Mouse (Mus musculus) spleen, adult 2 months (tissue): ENCODE measurements around the gene Zmiz1. TPM values are rescaled to one million over a fixed set of nuclear protein-coding genes. Genes with fewer than 3 reads are reported as not detected.
A peak's percentile ranks its signal among the peaks of the same experiment; 100 is the strongest.

Experiments
- DNase-seq, 2 experiments: peaks; one replicate each; pipeline versions ENCODE4 v3.0.0 to v3.0.0-alpha.2; 2012 to 2021; ENCODE audit warnings: low spot score in 2 of 2, low read depth in 1 of 2
- H3K27ac ChIP-seq: fragments of 200-500 bp; 2 replicates; pipeline ENCODE4 v1.5.1; 2012; ENCODE audit warnings: low read length, inconsistent platforms; ENCODE audit not compliant: insufficient read depth
- H3K27me3 ChIP-seq: fragments of 200-500 bp; 2 replicates; pipeline ENCODE4 v1.6.1; 2012; ENCODE audit warnings: mild to moderate bottlenecking, moderate library complexity, low read length, inconsistent platforms; ENCODE audit not compliant: control insufficient read depth, insufficient read depth
- H3K36me3 ChIP-seq: fragments of 200-500 bp; 2 replicates; pipeline ENCODE4 v1.6.1; 2012; ENCODE audit warnings: mild to moderate bottlenecking, low read length, inconsistent platforms; ENCODE audit not compliant: control insufficient read depth, insufficient read depth
- H3K4me1 ChIP-seq: fragments of 200-500 bp; 2 replicates; pipeline ENCODE4 v1.6.1; 2011; ENCODE audit warnings: inconsistent platforms; ENCODE audit not compliant: control insufficient read depth, insufficient read depth, insufficient read length
- H3K4me3 ChIP-seq: fragments of 200-500 bp; 2 replicates; pipeline ENCODE4 v1.5.1; 2011; ENCODE audit warnings: mild to moderate bottlenecking, inconsistent platforms; ENCODE audit not compliant: insufficient read depth, insufficient read length; ENCODE audit errors: extremely low read depth
- CTCF ChIP-seq: fragments of 200-500 bp; IDR thresholded peaks from 2 replicates; pipeline ENCODE4 v1.5.1; 2011; ENCODE audit warnings: mild to moderate bottlenecking, inconsistent platforms; ENCODE audit not compliant: insufficient read depth, insufficient read length, insufficient replicate concordance; ENCODE audit errors: extremely low read depth
- POLR2A ChIP-seq: fragments of 200-500 bp; IDR thresholded peaks from 2 replicates; pipeline ENCODE4 v1.6.1; 2011; ENCODE audit warnings: low read depth, low read length, inconsistent platforms
- WGBS: fragments of 180-500 bp; shearing (Covaris S2); methylation state at CpG from one replicate; pipeline ENCODE4 v1.1.7; 2018; 5-methylcytosine and 5-hydroxymethylcytosine counted together
- polyA plus RNA-seq: library from polyadenylated mRNA; depleted of rRNA; stranded (reverse); fragments of >200 nt; gene quantifications from 2 replicates; pipeline ENCODE4 v1.2.3, GENCODE M21; 2012

The Zmiz1 gene
- polyA plus RNA-seq, 1 experiment, result 48.5 TPM

- H3K4me1 ChIP-seq, result peaks cover 59% of the 10 kb centered on the region
- 71% methylated on average over 6 of the region's 6 CpGs for WGBS
- DNase-seq, result no peak
- TF ChIP-seq POLR2A (no peak), CTCF (no peak)
- H3K36me3 ChIP-seq, result no peaks in the 10 kb centered on the region
- no peaks in the 10 kb centered on the region for H3K27me3 ChIP-seq
- H3K27ac ChIP-seq, result peak overlapping the region; percentile 94
- H3K4me3 ChIP-seq, result no peak overlapping the region
Observed at GRCm38 (mm10) chr14:25489336-25490078, 30.5 kb downstream of the Zmiz1 start.

GRCm38 (mm10) chr14:25491961-25492360 lies 33.0 kb downstream of the Zmiz1 start:
- H3K27me3 ChIP-seq, result no peaks in the 10 kb centered on the region
- H3K36me3 ChIP-seq, result no peaks in the 10 kb centered on the region
- H3K27ac ChIP-seq, result no peak overlapping the region
- H3K4me3 ChIP-seq, result no peak overlapping the region
- peaks cover 57% of the 10 kb centered on the region for H3K4me1 ChIP-seq
- 92% methylated on average over 5 of the region's 5 CpGs for WGBS
- no peak for TF ChIP-seq POLR2A
- no peak for TF ChIP-seq CTCF
- DNase-seq, result no peak

GRCm38 (mm10) chr14:25492567-25493279 lies 33.7 kb downstream of the Zmiz1 start:
- Histone ChIP-seq H3K27ac (peak overlapping the region; percentile 12; the same call in 1 of the 2 replicates), H3K36me3 (no peaks in the 10 kb centered on the region), H3K4me3 (no peak overlapping the region), H3K27me3 (no peaks in the 10 kb centered on the region), H3K4me1 (peaks cover 51% of the 10 kb centered on the region)
- 84% methylated on average over 11 of the region's 11 CpGs for WGBS
- DNase-seq, result no peak
- TF ChIP-seq CTCF (no peak), POLR2A (no peak)

- no peak overlapping the region for H3K4me3 ChIP-seq
- H3K4me1 ChIP-seq, result peaks cover 43% of the 10 kb centered on the region
- TF ChIP-seq POLR2A, result no peak
- TF ChIP-seq CTCF, result no peak
- peak overlapping the region; percentile 12; the same call in 1 of the 2 replicates for H3K27ac ChIP-seq
- whole genome bisulfite sequencing, result 38% methylated on average over 22 of the region's 22 CpGs
- H3K27me3 ChIP-seq, result no peaks in the 10 kb centered on the region
- no peaks in the 10 kb centered on the region for H3K36me3 ChIP-seq
- peak in 1 of 2 experiments; percentile 71 for DNase-seq
Observed at GRCm38 (mm10) chr14:25493301-25494241, 34.6 kb downstream of the Zmiz1 start.

- Histone ChIP-seq H3K36me3 (no peaks in the 10 kb centered on the region), H3K4me3 (no peak overlapping the region), H3K27me3 (no peaks in the 10 kb centered on the region), H3K4me1 (peaks cover 37% of the 10 kb centered on the region), H3K27ac (no peak overlapping the region)
- TF ChIP-seq POLR2A (no peak), CTCF (no peak)
- DNase-seq, result no peak
- 67% methylated on average over 3 of the region's 3 CpGs for WGBS
Observed at GRCm38 (mm10) chr14:25494778-25495177, 35.8 kb downstream of the Zmiz1 start.

GRCm38 (mm10) chr14:25496116-25496515 lies 37.1 kb downstream of the Zmiz1 start:
- Histone ChIP-seq H3K27me3 (no peaks in the 10 kb centered on the region), H3K27ac (no peak overlapping the region), H3K4me3 (no peak overlapping the region), H3K36me3 (no peaks in the 10 kb centered on the region), H3K4me1 (peaks cover 45% of the 10 kb centered on the region)
- DNase-seq, result no peak
- 81% methylated on average over 2 of the region's 2 CpGs for WGBS
- TF ChIP-seq POLR2A (no peak), CTCF (no peak)
